Mouse (Mus musculus) ES-E14 (cell line): ENCODE data around the gene Cep170. TPM values are rescaled to one million over a fixed set of nuclear protein-coding genes. Genes with fewer than 3 reads are reported as not detected.

Experiments
- DNase-seq: peaks from one replicate; pipeline ENCODE4 v3.0.0-alpha.2; 2013; ENCODE audit warnings: low read depth, low spot score
- H3K27ac ChIP-seq: 2 replicates; pipeline ENCODE4 v1.5.1; 2012; ENCODE audit warnings: low read depth, mild to moderate bottlenecking, low read length, moderate library complexity, mixed read lengths; ENCODE audit not compliant: poor library complexity, insufficient read depth, severe bottlenecking
- H3K36me3 ChIP-seq: 2 replicates; pipeline ENCODE4 v1.6.1; 2012; ENCODE audit warnings: mild to moderate bottlenecking, low read length, moderate library complexity, mixed read lengths; ENCODE audit not compliant: control insufficient read depth, poor library complexity, insufficient read depth, severe bottlenecking
- H3K4me1 ChIP-seq, 2 experiments: fragments of 150-350 bp in 1 of 2; sonication (generic) in 1 of 2; 2 replicates each; pipeline ENCODE4 v1.6.1; 2012; ENCODE audit warnings: low read length in 2 of 2, mild to moderate bottlenecking in 1 of 2, mixed read lengths in 1 of 2; ENCODE audit not compliant: control insufficient read depth in 2 of 2, insufficient read depth in 2 of 2, poor library complexity in 1 of 2
- H3K4me3 ChIP-seq, 2 experiments: fragments of 150-350 bp in 1 of 2; sonication (generic) in 1 of 2; 2 replicates each; pipeline ENCODE4 v1.5.1; 2012; ENCODE audit warnings: low read length in 2 of 2, low read depth in 1 of 2, mild to moderate bottlenecking in 1 of 2, mixed read lengths in 1 of 2; ENCODE audit not compliant: insufficient read depth in 1 of 2, poor library complexity in 1 of 2, severe bottlenecking in 1 of 2
- H3K9ac ChIP-seq: 2 replicates; pipeline ENCODE4 v1.6.1; 2012; ENCODE audit warnings: low read depth, mild to moderate bottlenecking, low read length, mixed read lengths; ENCODE audit not compliant: poor library complexity, insufficient read depth, severe bottlenecking
- H3K9me3 ChIP-seq: fragments of 150-350 bp; sonication (generic); 2 replicates; pipeline ENCODE4 v1.6.1; 2012; ENCODE audit warnings: low read depth, mild to moderate bottlenecking, low read length; ENCODE audit not compliant: control insufficient read depth, insufficient read depth
- CHD2 ChIP-seq: IDR thresholded peaks from 2 replicates; pipeline ENCODE4 v1.6.1; 2014; ENCODE audit warnings: mild to moderate bottlenecking, low read depth, low read length, inconsistent platforms
- HCFC1 ChIP-seq: IDR thresholded peaks from 2 replicates; pipeline ENCODE4 v1.6.1; 2012; ENCODE audit warnings: low read length, inconsistent platforms, borderline replicate concordance; ENCODE audit not compliant: insufficient read depth
- MAFK ChIP-seq: IDR thresholded peaks from 2 replicates; pipeline ENCODE4 v1.6.1; 2014; ENCODE audit warnings: mild to moderate bottlenecking, low read depth, low read length, inconsistent platforms; ENCODE audit not compliant: insufficient read depth
- ZC3H11A ChIP-seq: IDR thresholded peaks from 2 replicates; pipeline ENCODE4 v1.6.1; 2012; ENCODE audit warnings: low read depth, mild to moderate bottlenecking, inconsistent platforms, low read length, borderline replicate concordance
- ZNF384 ChIP-seq: IDR thresholded peaks from 2 replicates; pipeline ENCODE4 v1.6.1; 2012; ENCODE audit warnings: low read depth, low read length, inconsistent platforms
- in situ Hi-C, 2 experiments: fragments of 600-800 bp; cut with MboI; formaldehyde crosslinking; loops; one replicate each; pipeline ENCODE4 v1.15.1; 2025; ENCODE audit warnings: low sequenced_read_pairs in 2 of 2, inconsistent platforms in 1 of 2; ENCODE audit not compliant: unreplicated experiment in 2 of 2
- total RNA-seq: library from RNA; depleted of rRNA; stranded (reverse); fragments of 300-350 nt; gene quantifications from 2 replicates; pipeline ENCODE4 v1.2.3, GENCODE M21; 2012

The Cep170 gene
- total RNA-seq, 1 experiment, result 20.8 TPM

GRCm38 (mm10) chr1:176810161-176810560 is 3.7 kb downstream of the Cep170 start:
- DNase-seq, result no peak
- Histone ChIP-seq H3K27ac (no peak overlapping the region), H3K4me1 (no peaks in the 10 kb centered on the region), H3K4me3 (no peak overlapping the region), H3K9me3 (no peaks in the 10 kb centered on the region), H3K36me3 (no peaks in the 10 kb centered on the region), H3K9ac (no peak overlapping the region)
- no peak for TF ChIP-seq MAFK
- TF ChIP-seq HCFC1, result no peak
- no peak for TF ChIP-seq ZC3H11A
- no peak for TF ChIP-seq ZNF384
- no peak for TF ChIP-seq CHD2
- in situ Hi-C loops, result no loop called here

- no peak overlapping the region for H3K27ac ChIP-seq
- H3K36me3 ChIP-seq, result no peaks in the 10 kb centered on the region
- no peak for DNase-seq
- no peaks in the 10 kb centered on the region for H3K9me3 ChIP-seq
- no peaks in the 10 kb centered on the region for H3K4me1 ChIP-seq
- TF ChIP-seq HCFC1, result no peak
- TF ChIP-seq CHD2, result no peak
- no peak for TF ChIP-seq ZNF384
- no peak for TF ChIP-seq ZC3H11A
- no peak for TF ChIP-seq MAFK
- in situ Hi-C loops, result no loop called here
- no peak overlapping the region for H3K9ac ChIP-seq
- H3K4me3 ChIP-seq, result no peak overlapping the region
These were observed 13.0 kb downstream of the Cep170 start for GRCm38 (mm10) chr1:176800728-176801365.

- TF ChIP-seq ZC3H11A, result no peak
- TF ChIP-seq ZNF384, result no peak
- no peak for TF ChIP-seq MAFK
- no peak for TF ChIP-seq CHD2
- no peak for TF ChIP-seq HCFC1
These were observed 15.2 kb downstream of the Cep170 start for GRCm38 (mm10) chr1:176798673-176799072.

GRCm38 (mm10) chr1:176792175-176792574 is 21.7 kb downstream of the Cep170 start:
- no peak for DNase-seq
- TF ChIP-seq ZNF384 (no peak), CHD2 (no peak), ZC3H11A (no peak), HCFC1 (no peak), MAFK (no peak)
- Histone ChIP-seq H3K4me1 (no peaks in the 10 kb centered on the region), H3K9me3 (no peaks in the 10 kb centered on the region), H3K4me3 (no peak overlapping the region), H3K9ac (no peak overlapping the region), H3K27ac (no peak overlapping the region), H3K36me3 (no peaks in the 10 kb centered on the region)
- in situ Hi-C loops, result no loop called here

More at GRCm38 (mm10) chr1:176798673-176799072, 15.2 kb downstream of the Cep170 start:
- in situ Hi-C loops, result no loop called here
- no peak overlapping the region for H3K4me3 ChIP-seq
- H3K9me3 ChIP-seq, result no peaks in the 10 kb centered on the region
- H3K36me3 ChIP-seq, result no peaks in the 10 kb centered on the region
- H3K27ac ChIP-seq, result no peak overlapping the region
- H3K4me1 ChIP-seq, result no peaks in the 10 kb centered on the region
- no peak for DNase-seq
- H3K9ac ChIP-seq, result no peak overlapping the region

GRCm38 (mm10) chr1:176789326-176789725 is 24.5 kb downstream of the Cep170 start:
- no peaks in the 10 kb centered on the region for H3K9me3 ChIP-seq
- no peak for TF ChIP-seq ZC3H11A
- no peaks in the 10 kb centered on the region; the same call in 1 of the 2 replicates for H3K36me3 ChIP-seq
- H3K4me1 ChIP-seq, result no peaks in the 10 kb centered on the region
- in situ Hi-C loops, result no loop called here
- H3K27ac ChIP-seq, result no peak overlapping the region
- H3K4me3 ChIP-seq, result no peak overlapping the region
- no peak for DNase-seq
- H3K9ac ChIP-seq, result no peak overlapping the region
